Mouse (Mus musculus) NIH3T3 (cell line): Measurements from ENCODE around the gene Narf.
A peak's percentile ranks its signal among the peaks of the same experiment; 100 is the strongest.

Source experiments
- DNase-seq: peaks from one replicate; pipeline ENCODE4 v3.0.0-alpha.2; 2012; ENCODE audit warnings: low read depth

Gene Narf

DNA sequence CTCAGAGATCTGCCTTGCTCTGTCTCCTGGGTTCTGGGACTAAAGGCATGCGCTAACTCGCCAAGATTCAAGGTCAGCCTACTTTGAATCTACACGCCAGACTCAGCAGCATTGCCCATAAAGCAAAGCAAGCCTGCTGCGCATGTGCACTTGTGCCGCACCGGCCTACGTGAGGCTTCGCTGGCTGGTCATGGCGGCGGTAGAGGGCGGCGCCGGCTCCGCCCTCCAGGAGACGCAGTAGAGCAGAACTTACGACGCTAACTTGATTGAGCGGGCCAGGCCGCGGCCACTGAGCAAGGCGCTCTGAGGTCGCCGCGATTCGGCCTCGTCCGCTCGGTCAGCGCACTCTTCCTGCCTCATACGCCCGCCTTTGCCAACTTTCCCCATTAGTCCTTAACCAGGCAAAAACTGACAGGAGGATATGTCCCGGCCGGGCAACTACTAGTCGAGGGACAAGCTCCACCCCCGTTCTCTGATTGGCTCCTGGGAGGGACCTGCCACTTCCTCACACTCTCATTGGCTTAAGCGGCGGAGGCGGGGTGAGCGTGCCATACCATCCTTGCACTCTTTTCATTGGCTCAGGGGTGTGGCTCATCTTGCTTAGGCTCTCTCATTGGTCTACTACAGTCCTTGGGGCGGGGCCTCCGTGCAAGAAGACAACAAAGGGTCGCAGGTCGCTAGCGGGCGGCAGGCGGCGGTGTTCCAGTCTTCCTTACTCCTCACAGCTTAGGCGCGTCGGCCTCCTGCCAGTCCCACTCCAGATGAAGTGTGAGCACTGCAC, at the start of gene Narf:
Gene Narf, plus strand, starts transcription at position 690 of the 781 bp plus-strand sequence.
- peak; percentile 99 for DNase-seq

DNA sequence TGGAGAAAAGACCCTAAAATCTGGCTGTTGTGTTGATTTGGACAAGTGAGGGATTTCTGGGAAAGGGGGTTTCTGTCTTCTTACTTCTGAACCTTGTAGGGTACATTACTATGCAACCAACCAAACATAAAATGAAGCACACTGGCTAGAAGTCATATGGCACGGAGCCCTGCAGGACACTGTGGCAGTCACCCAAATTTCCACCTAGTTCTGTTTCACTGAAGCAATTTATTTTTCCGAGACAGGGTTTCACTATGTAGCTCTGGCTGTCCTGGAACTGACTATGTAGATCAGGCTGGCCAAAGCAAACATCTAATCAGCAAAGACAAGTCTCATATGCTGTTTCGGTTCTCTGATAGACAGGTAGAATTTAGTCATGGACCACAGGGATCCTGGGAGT, 47.4 kb upstream of the Narf start:
- DNase-seq = peak; percentile 40

DNA sequence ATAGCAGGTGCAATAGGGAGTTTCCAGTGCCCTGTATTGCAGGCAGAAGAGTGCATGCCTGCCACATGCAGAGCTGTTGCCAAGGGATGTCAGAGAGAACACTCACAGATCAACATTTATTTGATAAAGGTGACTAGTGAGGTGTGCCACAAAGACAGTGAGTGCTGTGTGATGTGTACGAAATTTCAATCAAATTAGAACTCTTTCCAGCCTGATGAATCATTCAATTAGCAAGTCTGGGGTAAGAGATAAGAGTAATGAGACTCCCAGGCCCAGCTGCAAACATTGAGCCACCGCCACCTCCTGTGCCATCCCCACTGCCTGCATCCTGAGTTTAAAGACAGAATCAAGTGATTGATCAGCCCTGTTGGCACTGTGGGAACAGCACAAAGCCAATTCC, 44.3 kb upstream of the Narf start:
- DNase-seq = no peak

DNA sequence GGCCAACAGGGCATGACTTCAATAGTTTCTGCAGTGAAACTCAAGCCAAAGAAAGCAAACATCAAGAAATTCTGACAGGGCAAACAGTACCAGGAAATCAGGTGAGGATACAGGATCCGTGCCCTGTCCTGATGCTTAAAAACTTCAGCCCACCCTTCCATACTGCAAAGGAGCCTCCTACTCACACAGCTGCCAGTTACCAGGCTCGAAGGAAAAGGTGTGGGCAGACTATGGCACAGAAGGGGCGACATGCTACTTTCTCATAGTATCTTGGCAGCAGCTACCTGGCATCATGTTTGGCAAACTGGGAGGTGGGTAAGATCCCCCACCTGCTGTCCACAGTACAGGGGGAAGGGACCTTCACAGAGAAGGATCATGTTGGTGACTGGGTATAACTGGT, 43.6 kb upstream of the Narf start:
- no peak for DNase-seq

DNA sequence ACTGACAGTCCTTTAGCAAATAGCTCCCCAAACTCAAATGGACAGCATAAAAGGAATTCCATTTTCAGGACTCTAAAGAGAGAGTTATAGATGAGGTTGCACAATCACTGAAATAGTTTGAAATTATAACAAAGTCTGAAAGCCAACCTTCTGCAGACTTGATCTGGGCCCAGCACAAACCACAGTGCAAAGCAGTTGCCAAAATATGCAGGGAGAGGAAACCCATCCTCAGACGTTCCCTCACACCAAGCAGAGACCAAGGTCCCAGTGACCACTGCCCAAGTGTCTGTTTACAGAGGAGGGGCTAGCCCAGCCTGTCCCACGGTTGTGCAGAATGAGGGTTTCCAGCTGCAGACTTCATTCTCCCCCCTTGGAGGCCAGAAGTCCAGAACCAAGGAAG, 38.4 kb upstream of the Narf start:
- peak; percentile 71 for DNase-seq

DNA sequence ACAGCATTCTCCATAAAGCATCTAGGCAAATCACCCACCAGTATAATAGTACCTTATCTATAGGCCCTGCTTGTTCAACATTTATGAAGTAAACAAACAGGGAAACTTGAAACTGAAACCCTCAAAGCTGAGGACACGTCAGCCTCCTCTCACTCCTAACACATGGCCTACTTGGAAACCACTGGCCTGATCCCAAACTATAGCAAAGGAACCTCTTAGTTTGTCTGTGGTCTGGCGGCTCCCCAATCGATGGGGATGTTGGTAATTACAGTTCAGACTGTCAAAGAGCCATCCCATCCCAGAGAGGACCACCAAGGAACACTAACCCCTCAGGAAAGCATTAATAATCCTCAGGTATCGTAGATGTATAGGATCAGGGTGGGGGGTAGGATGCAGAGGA, 37.2 kb upstream of the Narf start:
- DNase-seq = peak; percentile 82

DNA sequence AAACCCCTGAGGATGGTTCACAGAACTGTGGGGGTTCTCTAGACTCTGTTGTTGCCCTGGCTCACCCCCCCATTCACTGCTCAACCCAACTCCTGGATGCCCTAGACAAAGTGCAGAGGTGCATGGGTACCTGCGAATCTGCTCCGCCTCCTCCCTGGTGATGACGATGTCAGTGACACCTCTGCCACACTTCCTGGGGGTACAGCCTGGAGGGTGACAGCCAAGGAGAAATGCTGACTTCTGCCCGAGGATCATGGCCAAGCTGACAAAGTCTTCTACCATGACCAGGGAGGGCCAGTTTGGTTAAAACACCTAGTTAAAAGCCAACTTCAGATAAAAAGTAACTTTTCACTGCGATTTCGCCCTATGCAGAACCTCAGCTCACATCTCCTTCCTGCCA, 36.3 kb upstream of the Narf start:
- no peak for DNase-seq

DNA sequence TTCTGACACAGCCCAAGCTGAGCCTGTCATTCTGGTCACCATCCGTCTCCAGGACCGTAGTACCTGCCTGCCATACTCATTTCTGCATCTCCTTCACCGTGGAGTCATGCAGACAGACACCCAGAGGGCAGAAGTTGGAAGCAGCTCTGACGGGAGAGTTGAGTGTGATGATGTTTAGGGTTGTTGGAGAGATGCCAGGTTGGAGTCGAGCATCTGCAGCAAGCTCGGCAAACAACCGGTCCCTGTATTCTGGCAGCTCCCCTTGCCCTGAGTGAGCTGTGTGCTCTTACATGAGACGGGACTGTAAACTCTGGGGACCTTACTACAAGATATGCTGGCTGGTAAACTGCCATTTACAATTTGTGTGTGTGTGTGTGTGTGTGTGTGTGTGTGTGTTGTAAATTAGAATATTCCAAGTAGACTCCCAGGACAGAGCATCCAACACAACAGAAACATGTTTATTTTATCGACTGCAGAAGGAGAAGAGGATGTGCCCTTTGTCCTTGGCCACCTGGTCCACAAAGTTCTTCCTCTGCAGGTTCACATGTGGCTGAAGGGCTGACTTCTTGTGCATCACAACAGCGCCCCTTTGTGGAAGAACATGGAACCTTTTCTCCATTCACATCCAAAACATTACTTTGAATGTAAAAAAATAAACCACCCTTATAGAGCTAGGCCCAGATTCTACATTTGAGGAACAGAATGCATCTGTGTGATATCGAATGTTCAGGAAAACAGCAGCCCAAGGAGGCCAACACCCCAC, 35.4 kb upstream of the Narf start:
- peak; percentile 82 for DNase-seq

DNA sequence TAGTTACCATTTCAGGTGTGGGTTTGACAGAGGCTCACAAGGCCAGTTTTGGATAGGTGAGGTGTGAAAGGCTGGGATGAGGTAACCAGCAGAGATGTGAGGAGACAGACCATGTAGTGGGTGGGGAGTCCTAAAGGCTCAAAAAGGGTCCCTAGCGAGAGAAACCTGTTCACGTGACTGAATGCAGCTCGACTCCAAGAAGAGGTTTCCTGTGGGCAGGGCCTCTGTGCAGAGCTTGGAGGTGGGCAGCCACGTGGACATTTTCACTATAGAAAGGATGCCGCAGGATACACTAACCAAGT, 33.2 kb upstream of the Narf start:
- no peak for DNase-seq

DNA sequence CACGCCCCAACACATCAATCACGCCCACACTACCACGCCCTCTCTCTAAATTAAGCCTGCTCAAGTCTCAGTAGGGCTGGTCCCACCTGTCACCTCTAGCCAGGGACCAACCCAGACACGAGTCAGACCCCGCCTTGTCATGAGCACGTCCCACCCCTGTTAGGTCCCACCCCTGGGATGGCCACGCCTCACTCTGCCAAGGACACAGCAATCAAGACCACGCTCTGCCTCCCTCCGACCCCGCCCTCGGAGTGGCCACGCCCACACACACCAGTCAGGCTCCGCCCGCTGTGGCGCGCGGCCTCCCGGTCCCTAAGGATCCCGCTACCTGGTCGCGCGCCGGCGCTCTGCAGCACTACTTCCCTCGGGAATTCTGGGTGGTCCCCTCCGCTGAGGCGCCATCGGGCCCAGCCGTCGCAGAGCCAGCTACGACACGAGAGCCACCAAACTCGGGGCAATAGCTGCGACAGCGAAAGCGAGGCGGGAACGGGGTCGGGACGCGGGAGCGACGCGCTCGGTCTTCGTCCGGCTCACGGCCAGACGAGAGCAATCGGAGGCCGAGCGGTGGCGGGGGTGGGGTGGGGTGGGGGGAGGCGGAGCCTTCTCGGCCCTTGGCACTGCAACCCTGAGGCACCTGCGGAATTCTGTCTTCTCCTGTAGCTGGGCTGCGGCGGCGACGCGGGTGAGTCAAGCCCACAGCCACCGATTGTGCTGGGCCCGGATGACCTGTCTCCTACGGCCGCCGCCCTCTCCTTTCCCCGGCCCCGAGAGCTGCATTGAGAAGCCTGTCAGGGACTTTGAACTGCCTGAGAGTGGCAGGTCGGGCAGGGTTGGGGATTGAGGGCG, 32.7 kb upstream of the Narf start, which contains the start of the genes Hexdc and Ogfod3:
Gene Hexdc, plus strand, starts transcription at position 273 of the 846 bp plus-strand sequence.
Gene Ogfod3, minus strand, starts transcription at position 551 of the 846 bp plus-strand sequence.
- peak; percentile 96 for DNase-seq

DNA sequence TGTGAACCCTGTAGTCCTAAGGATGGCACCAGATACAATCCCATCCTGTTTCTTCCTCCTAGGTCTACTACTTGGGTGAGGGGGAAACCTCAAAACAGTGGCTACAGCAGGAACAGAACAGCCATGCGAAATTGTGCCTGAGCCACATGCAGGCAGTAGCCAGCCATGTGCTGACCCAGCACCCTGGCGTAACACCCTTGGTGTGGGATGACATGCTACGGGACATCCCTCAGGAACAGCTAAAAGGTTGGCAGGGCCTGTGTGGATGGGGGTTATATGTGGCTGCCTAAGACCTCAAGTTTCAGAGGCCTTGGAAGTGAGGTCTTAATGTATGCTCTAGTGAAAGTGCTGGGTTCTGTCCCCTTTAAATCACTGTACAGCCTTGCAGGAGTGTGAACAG, 20.2 kb upstream of the Narf start:
- no peak for DNase-seq

DNA sequence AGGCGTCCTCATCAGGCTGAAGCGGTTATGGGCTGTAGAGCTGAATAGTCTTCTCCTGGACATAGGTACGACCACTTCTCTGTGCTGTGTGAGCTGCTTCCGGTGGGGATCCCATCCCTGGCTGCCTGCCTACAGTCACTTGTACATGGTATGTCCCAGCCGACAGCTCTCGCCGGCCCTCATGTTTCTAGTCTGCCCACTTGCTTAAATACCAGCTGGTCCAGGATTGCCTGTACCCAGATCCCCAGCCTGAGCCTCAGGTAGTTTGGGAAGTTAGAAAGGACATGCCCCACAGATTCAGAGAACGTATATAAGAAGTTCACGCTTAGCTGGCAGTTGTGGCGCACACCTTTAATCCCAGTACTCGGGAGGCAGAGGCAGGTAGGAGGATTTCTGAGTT, 17.3 kb upstream of the Narf start:
- no peak for DNase-seq

DNA sequence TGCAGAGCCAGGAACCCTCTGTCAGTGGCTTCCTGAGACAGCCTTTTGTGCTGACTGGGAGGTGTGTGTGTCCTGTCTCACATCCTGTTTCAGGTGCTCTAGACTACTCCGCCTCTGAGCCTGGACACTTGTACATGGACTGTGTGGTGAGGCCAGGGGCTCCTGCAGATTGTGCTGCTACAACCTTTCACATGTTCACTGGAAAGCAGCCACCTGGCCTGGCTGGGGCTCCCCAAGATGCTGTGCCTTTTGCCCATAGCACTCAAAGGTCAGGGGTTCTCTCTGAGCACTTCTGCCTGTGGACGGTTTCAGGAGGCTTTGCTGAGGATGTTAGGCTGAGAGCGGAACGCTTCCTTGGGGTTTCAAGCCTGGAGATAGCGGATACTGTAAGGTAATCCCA, 16.3 kb upstream of the Narf start:
- no peak for DNase-seq

DNA sequence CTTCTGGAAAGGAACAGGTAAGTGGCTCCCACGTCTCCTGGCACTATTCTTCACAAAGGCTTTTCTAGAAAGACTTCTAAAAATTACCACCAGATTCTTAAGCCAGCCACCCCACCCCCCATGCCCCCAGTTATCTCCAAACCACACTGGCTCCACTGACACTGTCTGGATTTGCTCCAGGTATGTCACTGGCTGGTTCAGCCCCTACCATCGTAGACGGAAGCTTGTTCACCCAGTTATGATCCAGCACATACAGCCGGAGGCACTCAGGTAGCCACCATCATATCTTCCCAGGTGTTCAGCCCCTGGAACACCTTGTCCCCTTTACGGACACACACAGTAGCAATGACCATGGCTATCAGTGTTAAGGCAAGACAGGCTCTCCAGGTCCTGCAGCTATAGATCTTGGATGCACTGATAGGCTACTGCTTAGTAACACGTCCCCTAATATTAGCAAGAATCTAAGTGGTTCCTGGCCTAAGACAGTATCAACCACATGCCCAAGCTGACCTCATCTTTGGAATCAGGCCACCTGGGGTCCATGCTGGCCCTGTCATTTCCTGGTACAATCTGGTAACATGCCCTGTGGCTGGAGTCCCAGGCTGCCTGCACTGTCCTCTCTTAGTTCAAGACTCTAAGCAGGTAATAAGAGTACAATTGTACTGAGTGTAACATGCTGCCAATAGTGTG, 15.6 kb upstream of the Narf start:
- no peak for DNase-seq

DNA sequence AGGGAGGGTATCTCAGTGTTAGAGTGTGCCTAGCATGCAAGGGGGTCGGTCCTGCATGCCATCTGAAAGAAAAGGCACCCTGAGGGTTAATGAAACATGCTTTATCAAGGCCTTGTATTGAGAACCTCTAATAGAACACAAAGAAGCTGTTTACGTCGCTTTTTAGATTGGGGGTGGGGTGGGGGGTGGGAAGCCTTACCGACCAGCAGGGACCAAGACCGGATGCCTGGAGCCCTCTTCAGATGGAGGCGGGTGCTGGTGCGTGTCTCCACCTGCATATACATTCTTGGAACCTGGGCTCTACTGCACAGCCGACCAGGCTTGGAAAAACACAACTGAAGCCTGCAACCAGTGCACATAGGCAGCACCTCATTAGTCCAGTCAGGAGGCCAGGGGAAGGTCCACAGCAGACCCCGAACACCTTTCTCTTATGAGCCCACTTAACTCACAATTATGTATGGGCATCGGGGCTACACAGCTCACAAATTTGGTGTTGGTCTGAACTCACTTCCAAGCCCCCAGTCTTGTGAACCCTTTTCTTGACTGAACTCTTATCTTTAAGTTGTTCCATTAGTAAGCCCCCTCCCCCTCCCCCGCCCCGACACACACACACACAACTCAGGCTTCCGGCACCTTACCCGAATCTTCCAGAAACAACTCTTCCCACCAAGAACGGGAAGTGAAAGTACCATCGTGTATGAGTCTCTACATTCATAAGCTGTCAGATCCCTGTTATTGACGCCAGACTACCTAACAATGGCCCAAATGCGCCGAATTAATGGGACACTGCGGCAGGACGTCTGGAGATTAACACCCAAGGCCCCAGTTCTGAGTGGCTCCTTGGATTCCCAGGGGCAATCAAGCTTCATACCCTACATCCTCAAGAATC, 8.7 kb upstream of the Narf start:
- DNase-seq = no peak

DNA sequence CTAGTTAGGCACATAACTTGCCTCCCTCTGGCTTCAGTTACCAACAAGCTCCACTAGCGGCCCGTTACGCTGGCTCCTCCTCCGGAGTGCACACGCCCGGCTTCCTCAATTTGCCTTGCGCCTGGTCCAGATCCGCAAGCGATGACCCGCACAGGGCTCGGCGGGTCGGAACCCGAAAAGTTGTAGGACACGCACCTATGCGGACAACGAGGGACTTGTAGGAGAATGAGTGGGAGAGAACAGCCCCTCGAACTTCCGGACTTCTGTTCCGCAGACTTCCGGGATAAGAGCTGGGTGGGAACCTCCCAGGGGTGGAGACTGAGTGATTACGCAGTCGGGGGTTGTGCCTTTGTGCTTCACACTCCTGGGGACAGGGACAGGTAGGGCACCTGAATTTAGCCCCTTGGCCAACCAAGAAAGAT, 8.0 kb upstream of the Narf start, which contains the start of gene Cybc1:
Gene Cybc1, minus strand, starts transcription at position 305 of the 422 bp plus-strand sequence.
- peak; percentile 80 for DNase-seq

DNA sequence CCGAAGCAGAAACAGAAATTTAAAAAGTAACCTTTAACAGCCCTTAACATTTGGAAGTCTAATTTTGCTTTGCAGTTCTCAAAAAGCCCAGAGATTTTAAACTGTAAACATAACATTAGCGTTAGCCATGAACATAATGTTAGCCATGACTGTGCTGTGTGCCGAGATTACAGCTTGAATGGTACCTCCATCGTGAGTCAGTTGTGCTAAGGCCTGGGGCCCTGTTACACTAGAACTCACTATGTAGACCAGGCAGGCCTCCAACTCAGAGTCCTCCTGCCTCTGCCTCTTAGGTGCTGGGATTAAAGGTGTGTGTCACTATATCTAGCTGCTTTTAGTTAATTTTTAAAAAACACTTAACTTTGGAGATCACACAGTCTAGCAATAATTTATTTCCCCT, 5.9 kb upstream of the Narf start:
- no peak for DNase-seq

DNA sequence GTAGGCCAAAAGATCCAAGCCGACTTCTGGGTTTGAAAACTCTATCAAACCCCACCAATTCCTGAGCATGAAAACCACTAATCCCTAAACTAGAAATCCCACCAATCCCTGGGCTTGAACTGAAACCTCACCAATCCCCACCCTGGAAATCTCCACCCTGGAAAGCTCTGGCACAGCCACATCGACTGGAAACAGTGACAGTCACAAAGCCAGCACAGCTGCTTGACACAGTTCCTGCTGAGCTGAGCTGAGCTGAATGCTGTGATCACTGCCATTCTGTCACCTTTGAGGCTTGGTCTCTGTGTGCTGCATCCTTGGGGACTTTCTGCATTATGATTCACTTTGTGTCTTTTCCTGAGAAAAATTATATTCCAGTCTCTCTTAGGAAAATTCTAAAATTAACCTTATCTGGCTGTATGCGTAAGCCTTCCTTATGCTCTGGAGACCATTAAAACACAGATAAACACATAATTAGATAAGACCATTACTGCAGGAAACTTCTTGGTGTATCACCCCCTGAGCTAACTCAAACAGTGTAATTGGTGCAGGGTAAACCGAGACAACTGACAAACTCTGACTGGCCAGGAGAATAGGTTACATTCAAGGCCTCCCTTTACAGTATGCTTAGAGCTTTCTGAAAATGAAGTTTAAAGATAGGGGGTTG, 5.3 kb upstream of the Narf start:
- DNase-seq = no peak

DNA sequence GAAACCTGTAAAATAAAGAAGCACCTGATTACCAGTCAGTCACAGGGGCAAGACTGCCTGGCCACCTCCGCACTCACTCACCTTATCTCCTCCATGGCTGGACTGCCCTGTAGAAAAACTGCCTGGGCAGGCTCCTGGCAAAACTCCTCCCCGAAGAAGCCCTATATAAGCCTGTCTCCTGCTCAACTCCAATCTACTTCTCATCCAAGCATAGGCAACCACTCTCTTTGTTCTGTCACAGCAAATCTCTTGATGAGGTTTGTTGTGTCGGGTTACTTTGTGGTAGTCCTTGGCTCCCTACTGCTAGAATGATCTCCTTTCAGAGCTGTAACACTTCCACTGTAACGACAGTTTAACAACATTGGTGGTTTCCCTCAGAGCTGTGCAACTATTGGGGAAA, 4.3 kb upstream of the Narf start:
- DNase-seq = no peak

DNA sequence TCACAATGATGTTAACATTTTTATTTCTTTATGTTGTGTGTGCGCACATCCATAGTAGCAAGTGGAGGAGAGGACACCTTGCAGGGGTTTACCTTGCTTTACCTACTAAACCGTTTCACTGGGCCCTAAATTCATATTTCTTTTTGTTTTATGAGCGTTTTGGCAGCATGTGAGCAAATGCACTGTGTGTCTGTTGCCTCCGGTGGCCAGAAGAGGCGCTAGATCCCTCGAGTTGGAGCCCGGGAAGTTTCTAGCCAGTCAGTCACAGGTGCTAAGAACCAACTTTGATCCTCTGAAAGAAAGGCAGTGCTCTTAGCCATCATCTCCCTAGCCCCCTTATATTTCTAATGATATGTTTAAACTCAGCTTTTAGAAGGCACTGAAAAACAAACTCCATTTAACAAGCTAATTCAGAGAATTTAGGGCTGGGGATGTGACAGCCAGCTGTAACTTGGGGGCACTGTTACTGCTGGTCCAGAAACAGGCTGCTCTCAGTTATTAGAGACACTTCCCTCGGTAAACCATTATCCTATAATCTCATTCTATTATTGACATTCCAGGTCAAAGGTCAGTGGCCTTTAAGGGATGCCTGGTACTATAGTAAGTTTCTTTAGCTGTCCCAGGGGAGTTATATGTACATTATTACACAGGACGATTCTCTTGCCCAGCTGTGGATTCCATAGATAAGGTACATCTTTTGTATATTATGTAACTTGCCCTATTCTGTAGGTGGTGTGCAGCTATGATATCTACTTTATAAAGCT, 1.4 kb upstream of the Narf start:
- DNase-seq = peak; percentile 68
